Mouse (Mus musculus) myocyte (in vitro differentiated cells): ENCODE measurements at regions not wholly inside any gene's neighbourhood (a gene's known extent, or its start where the extent isn't known, plus 50 kb on each side); places are given as distances from the start of the nearest gene placed in this dataset.

Experiments used
- H3K27me3 ChIP-seq: one replicate; pipeline ENCODE4 v1.6.1; 2011; ENCODE audit not compliant: control insufficient read depth, insufficient read depth, insufficient read length
- H3K36me3 ChIP-seq: one replicate; pipeline ENCODE4 v1.6.1; 2011; ENCODE audit not compliant: control insufficient read depth, insufficient read depth
- H3K4me2 ChIP-seq: one replicate; pipeline ENCODE4 v1.6.1; 2011; ENCODE audit warnings: low read depth, control low read depth
- H3K4me3 ChIP-seq: one replicate; pipeline ENCODE4 v1.5.1; 2011; ENCODE audit warnings: mild to moderate bottlenecking, control low read depth, moderate library complexity
- H3K79me2 ChIP-seq: one replicate; pipeline ENCODE4 v1.6.1; 2011; ENCODE audit not compliant: control insufficient read depth, insufficient read depth
- H3ac ChIP-seq: one replicate; pipeline ENCODE4 v1.6.1; 2011; ENCODE audit not compliant: control insufficient read depth, insufficient read length
- CEBPB ChIP-seq: IDR thresholded peaks from 2 replicates; pipeline ENCODE4 v1.6.1; 2011; ENCODE audit warnings: mild to moderate bottlenecking, moderate library complexity; ENCODE audit not compliant: poor library complexity, insufficient read depth, severe bottlenecking
- E2F4 ChIP-seq: IDR thresholded peaks from one replicate; pipeline ENCODE4 v1.6.1; 2011; ENCODE audit warnings: mild to moderate bottlenecking, control low read depth, moderate library complexity; ENCODE audit not compliant: insufficient read depth
- MAX ChIP-seq: IDR thresholded peaks from one replicate; pipeline ENCODE4 v1.6.1; 2011; ENCODE audit warnings: low read depth, mild to moderate bottlenecking, control low read depth
- MYOD1 ChIP-seq, 3 experiments: IDR thresholded peaks; one replicate each; pipeline ENCODE4 v1.6.1; 2011; ENCODE audit warnings: control low read depth in 2 of 3, low read depth in 2 of 3, mild to moderate bottlenecking in 2 of 3, moderate library complexity in 1 of 3; ENCODE audit not compliant: insufficient read length in 2 of 3, control insufficient read depth in 1 of 3
- MYOG ChIP-seq, 3 experiments: IDR thresholded peaks; one replicate each; pipeline ENCODE4 v1.6.1; 2011; ENCODE audit warnings: control low read depth in 2 of 3, low read depth in 2 of 3, mild to moderate bottlenecking in 2 of 3; ENCODE audit not compliant: insufficient read length in 2 of 3, control insufficient read depth in 1 of 3, insufficient read depth in 1 of 3
- POLR2A ChIP-seq: IDR thresholded peaks from one replicate; pipeline ENCODE4 v1.6.1; 2011; ENCODE audit warnings: low read depth, mild to moderate bottlenecking, control low read depth, moderate library complexity; ENCODE audit not compliant: insufficient read length
- POLR2AphosphoS2 ChIP-seq: IDR thresholded peaks from one replicate; pipeline ENCODE4 v1.6.1; 2011; ENCODE audit warnings: low read depth, control low read depth; ENCODE audit not compliant: insufficient read length
- REST ChIP-seq: IDR thresholded peaks from one replicate; pipeline ENCODE4 v1.6.1; 2011; ENCODE audit warnings: mild to moderate bottlenecking, control low read depth, moderate library complexity; ENCODE audit not compliant: insufficient read depth, insufficient read length
- SRF ChIP-seq: IDR thresholded peaks from one replicate; pipeline ENCODE4 v1.6.1; 2011; ENCODE audit warnings: low read depth; ENCODE audit not compliant: control insufficient read depth, insufficient read length
- TCF12 ChIP-seq: IDR thresholded peaks from one replicate; pipeline ENCODE4 v1.6.1; 2011; ENCODE audit warnings: mild to moderate bottlenecking, control low read depth; ENCODE audit not compliant: poor library complexity, insufficient read depth, severe bottlenecking
- TCF3 ChIP-seq: IDR thresholded peaks from one replicate; pipeline ENCODE4 v1.6.1; 2011; ENCODE audit warnings: low read depth, control low read depth; ENCODE audit not compliant: insufficient read length
- USF1 ChIP-seq: IDR thresholded peaks from one replicate; pipeline ENCODE4 v1.6.1; 2011; ENCODE audit warnings: low read depth, mild to moderate bottlenecking, control low read depth, moderate library complexity

GRCm38 (mm10) chr3:28194388-28194970 is 68.5 kb upstream of the Tnik start:
- H3ac ChIP-seq: no peak overlapping the region
- H3K79me2 ChIP-seq: no peaks in the 10 kb centered on the region

GRCm38 (mm10) chr3:28196786-28197185 is 66.2 kb upstream of the Tnik start:
- H3K4me3 ChIP-seq: no peak overlapping the region
- no peak overlapping the region for H3ac ChIP-seq
- no peaks in the 10 kb centered on the region for H3K79me2 ChIP-seq
- no peak for TF ChIP-seq MYOG (IDR thresholded peaks at IDR 0.05; ENCODE audit: control insufficient read depth in 1 of 3, insufficient read depth in 1 of 3, insufficient read length in 2 of 3, low read depth in 2 of 3)
- TF ChIP-seq CEBPB: no peak
- TF ChIP-seq POLR2A: no peak
- TF ChIP-seq REST: no peak
- no peak for TF ChIP-seq MYOD1 (IDR thresholded peaks at IDR 0.05; ENCODE audit: control insufficient read depth in 1 of 3, insufficient read length in 2 of 3, low read depth in 2 of 3)
- no peak for TF ChIP-seq TCF12
- no peak for TF ChIP-seq SRF
- TF ChIP-seq POLR2AphosphoS2: no peak
- no peak for TF ChIP-seq E2F4
- no peak for TF ChIP-seq MAX
- TF ChIP-seq USF1: no peak
- no peak for TF ChIP-seq TCF3
- H3K4me2 ChIP-seq: no peak overlapping the region
- no peaks in the 10 kb centered on the region for H3K27me3 ChIP-seq
- no peaks in the 10 kb centered on the region for H3K36me3 ChIP-seq

More at GRCm38 (mm10) chr3:28194388-28194970, 68.5 kb upstream of the Tnik start:
- TF ChIP-seq TCF12 (no peak), MYOG (IDR thresholded peaks at IDR 0.05; ENCODE audit: control insufficient read depth in 1 of 3, insufficient read depth in 1 of 3, insufficient read length in 2 of 3, low read depth in 2 of 3) (peak in 1 of 3 experiments; percentile 53), MYOD1 (IDR thresholded peaks at IDR 0.05; ENCODE audit: control insufficient read depth in 1 of 3, insufficient read length in 2 of 3, low read depth in 2 of 3) (peak; percentile 70 to 88 (median 79))
- Histone ChIP-seq H3K4me3 (no peak overlapping the region), H3K4me2 (no peak overlapping the region), H3K36me3 (no peaks in the 10 kb centered on the region), H3K27me3 (no peaks in the 10 kb centered on the region)

GRCm38 (mm10) chr3:28209304-28209703 is 53.7 kb upstream of the Tnik start:
- TF ChIP-seq MYOD1 (IDR thresholded peaks at IDR 0.05; ENCODE audit: control insufficient read depth in 1 of 3, insufficient read length in 2 of 3, low read depth in 2 of 3) (no peak), POLR2A (no peak), E2F4 (no peak), SRF (no peak), TCF12 (no peak), MAX (no peak)
- no peaks in the 10 kb centered on the region for H3K27me3 ChIP-seq
- no peak overlapping the region for H3ac ChIP-seq
- H3K4me3 ChIP-seq: no peak overlapping the region
- H3K79me2 ChIP-seq: no peaks in the 10 kb centered on the region
- H3K36me3 ChIP-seq: no peaks in the 10 kb centered on the region
- H3K4me2 ChIP-seq: no peak overlapping the region

- H3K4me2 ChIP-seq: no peak overlapping the region
- no peak overlapping the region for H3K4me3 ChIP-seq
- no peak overlapping the region for H3ac ChIP-seq
- H3K27me3 ChIP-seq: no peaks in the 10 kb centered on the region
- H3K36me3 ChIP-seq: no peaks in the 10 kb centered on the region
- H3K79me2 ChIP-seq: no peaks in the 10 kb centered on the region
- TF ChIP-seq POLR2A: no peak
- TF ChIP-seq USF1: no peak
- no peak for TF ChIP-seq POLR2AphosphoS2
- TF ChIP-seq SRF: no peak
- no peak for TF ChIP-seq CEBPB
- TF ChIP-seq E2F4: no peak
- no peak for TF ChIP-seq MAX
- no peak for TF ChIP-seq TCF3
These were observed 51.9 kb upstream of the Tnik start for GRCm38 (mm10) chr3:28210847-28211803.
